Mouse (Mus musculus) embryonic fibroblast, embryonic 13.5 days (primary cell): ENCODE data around the gene Prpf8.

Source experiments
- CTCF ChIP-seq: IDR thresholded peaks from 2 replicates; pipeline ENCODE4 v1.5.1; 2011; ENCODE audit warnings: mild to moderate bottlenecking, control low read depth, low read length, moderate library complexity, borderline replicate concordance; ENCODE audit not compliant: insufficient read depth
- POLR2A ChIP-seq: IDR thresholded peaks from 2 replicates; pipeline ENCODE4 v1.6.1; 2011; ENCODE audit warnings: low read depth, mild to moderate bottlenecking, control low read depth, low read length, moderate library complexity

- TF ChIP-seq CTCF, result no peak
- TF ChIP-seq POLR2A, result no peak
These were observed 45.0 kb upstream of the Prpf8 start for GRCm38 (mm10) chr11:75441601-75442000.
